Mouse (Mus musculus) stomach, postnatal 0 days (tissue): Measurements from ENCODE around the gene Ssu2. TPM values are rescaled to one million over a fixed set of nuclear protein-coding genes. Genes with fewer than 3 reads are reported as not detected.

Experiments used
- ATAC-seq: fragments of 200-750 bp; cut with Nextera tagmentation; 2 replicates; pipeline ENCODE4 v1.8.0; 2017; ENCODE audit not compliant: low FRiP score, low TSS enrichment
- DNase-seq: peaks from one replicate; pipeline ENCODE4 v3.0.0-alpha.2; 2016; ENCODE audit warnings: low spot score
- H3K27ac ChIP-seq: fragments of 300-500 bp; sonication (generic); replicated peaks from 2 replicates; pipeline ENCODE4 v1.5.1; 2014; ENCODE audit warnings: mild to moderate bottlenecking, control low read depth
- H3K27me3 ChIP-seq: fragments of 300-500 bp; sonication (generic); 2 replicates; pipeline ENCODE4 v1.6.1; 2014; ENCODE audit warnings: low read length; ENCODE audit not compliant: control insufficient read depth, insufficient read depth
- H3K36me3 ChIP-seq: fragments of 300-500 bp; sonication (generic); 2 replicates; pipeline ENCODE4 v1.6.1; 2014; ENCODE audit warnings: low read length, mixed read lengths; ENCODE audit not compliant: control insufficient read depth, insufficient read depth
- H3K4me1 ChIP-seq: fragments of 300-500 bp; sonication (generic); replicated peaks from 2 replicates; pipeline ENCODE4 v1.6.1; 2014; ENCODE audit warnings: antibody characterized with exemption; ENCODE audit not compliant: control insufficient read depth, insufficient read depth
- H3K4me2 ChIP-seq: fragments of 300-500 bp; sonication (generic); replicated peaks from 2 replicates; pipeline ENCODE4 v1.6.1; 2014; ENCODE audit warnings: low read depth, mild to moderate bottlenecking, control low read depth, moderate library complexity
- H3K4me3 ChIP-seq: fragments of 300-500 bp; sonication (generic); 2 replicates; pipeline ENCODE4 v1.5.1; 2014; ENCODE audit warnings: low read depth, low read length, control low read depth
- H3K9ac ChIP-seq: fragments of 300-500 bp; sonication (generic); 2 replicates; pipeline ENCODE4 v1.6.1; 2014; ENCODE audit warnings: mild to moderate bottlenecking, low read length, control low read depth, mixed read lengths
- H3K9me3 ChIP-seq: fragments of 300-500 bp; sonication (generic); 2 replicates; pipeline ENCODE4 v1.6.1; 2016; ENCODE audit warnings: low read length; ENCODE audit not compliant: control insufficient read depth
- CTCF ChIP-seq: IDR thresholded peaks from 2 replicates; pipeline ENCODE4 v1.5.1; 2016; ENCODE audit warnings: antibody characterized with exemption, low read depth, mild to moderate bottlenecking, moderate library complexity
- EP300 ChIP-seq: optimal IDR thresholded peaks from 2 replicates; pipeline ENCODE3; 2016; ENCODE audit warnings: antibody characterized with exemption
- WGBS: fragments of 180-500 bp; shearing (Covaris S2); extraction: QIAGEN DNeasy Blood & Tissue Kit; methylation state at CpG from one replicate; pipeline ENCODE4 v1.1.7; 2014; 5-methylcytosine and 5-hydroxymethylcytosine counted together
- polyA plus RNA-seq: library from polyadenylated mRNA; unstranded; fragments of >200 nt; fragmentation: Nextera tagmentation; extraction: Ambion mirVana; gene quantifications from 2 replicates; pipeline ENCODE4 v1.2.1, GENCODE M21; 2015

Gene Ssu2
- polyA plus RNA-seq, 1 experiment from 2014 or later = 2.7 TPM

GRCm38 (mm10) chr6:112333930-112334329 is 53.9 kb downstream of the Ssu2 start:
- Histone ChIP-seq H3K9me3 (no peaks in the 10 kb centered on the region), H3K36me3 (no peaks in the 10 kb centered on the region), H3K9ac (no peak overlapping the region), H3K4me3 (no peak overlapping the region), H3K4me1 (no peaks in the 10 kb centered on the region), H3K4me2 (no peak overlapping the region), H3K27ac (no peak overlapping the region), H3K27me3 (no peaks in the 10 kb centered on the region)
- no peak for ATAC-seq
- TF ChIP-seq CTCF (no peak), EP300 (no peak)
- no peak for DNase-seq
- 69% methylated on average over 5 of the region's 5 CpGs for WGBS

GRCm38 (mm10) chr6:112331223-112331598 is 56.6 kb downstream of the Ssu2 start:
- 59% methylated on average over 6 of the region's 6 CpGs for WGBS
- TF ChIP-seq EP300 = no peak
- no peak for TF ChIP-seq CTCF
- no peak for ATAC-seq

GRCm38 (mm10) chr6:112330520-112331222 is 57.2 kb downstream of the Ssu2 start:
- no peak for ATAC-seq
- H3K4me3 ChIP-seq = no peak overlapping the region
- 83% methylated on average over 5 of the region's 5 CpGs for WGBS
- no peaks in the 10 kb centered on the region for H3K9me3 ChIP-seq
- H3K36me3 ChIP-seq = no peaks in the 10 kb centered on the region
- H3K27me3 ChIP-seq = no peaks in the 10 kb centered on the region
- no peak for TF ChIP-seq EP300
- no peak for TF ChIP-seq CTCF
- no peak overlapping the region for H3K9ac ChIP-seq
- H3K27ac ChIP-seq = no peak overlapping the region
- DNase-seq = no peak
- no peaks in the 10 kb centered on the region for H3K4me1 ChIP-seq
- H3K4me2 ChIP-seq = no peak overlapping the region

More at GRCm38 (mm10) chr6:112331223-112331598, 56.6 kb downstream of the Ssu2 start:
- Histone ChIP-seq H3K4me1 (no peaks in the 10 kb centered on the region), H3K9ac (no peak overlapping the region), H3K9me3 (no peaks in the 10 kb centered on the region), H3K4me2 (no peak overlapping the region), H3K36me3 (no peaks in the 10 kb centered on the region), H3K4me3 (no peak overlapping the region), H3K27me3 (no peaks in the 10 kb centered on the region), H3K27ac (no peak overlapping the region)
- DNase-seq = no peak

- H3K27me3 ChIP-seq = no peaks in the 10 kb centered on the region
- DNase-seq (no peak), ATAC-seq (no peak)
- H3K27ac ChIP-seq = no peak overlapping the region
- WGBS = 63% methylated on average over 5 of the region's 5 CpGs
- no peak for TF ChIP-seq EP300
- TF ChIP-seq CTCF = no peak
- no peaks in the 10 kb centered on the region for H3K9me3 ChIP-seq
- H3K9ac ChIP-seq = no peak overlapping the region
- no peak overlapping the region for H3K4me3 ChIP-seq
- no peaks in the 10 kb centered on the region for H3K4me1 ChIP-seq
- no peak overlapping the region for H3K4me2 ChIP-seq
- H3K36me3 ChIP-seq = no peaks in the 10 kb centered on the region
Measured at GRCm38 (mm10) chr6:112327793-112328192, 60.0 kb downstream of the Ssu2 start.

GRCm38 (mm10) chr6:112325213-112325612 is 62.6 kb downstream of the Ssu2 start:
- H3K36me3 ChIP-seq = no peaks in the 10 kb centered on the region
- no peaks in the 10 kb centered on the region for H3K9me3 ChIP-seq
- TF ChIP-seq CTCF (no peak), EP300 (no peak)
- 68% methylated on average over 3 of the region's 3 CpGs for WGBS
- no peak overlapping the region for H3K4me2 ChIP-seq
- no peak overlapping the region for H3K4me3 ChIP-seq
- DNase-seq = no peak
- H3K27ac ChIP-seq = no peak overlapping the region
- ATAC-seq = no peak
- H3K9ac ChIP-seq = no peak overlapping the region
- no peaks in the 10 kb centered on the region for H3K27me3 ChIP-seq
- no peaks in the 10 kb centered on the region for H3K4me1 ChIP-seq

GRCm38 (mm10) chr6:112322916-112323315 is 64.9 kb downstream of the Ssu2 start:
- H3K4me3 ChIP-seq = no peak overlapping the region
- no peak overlapping the region for H3K27ac ChIP-seq
- TF ChIP-seq EP300 = no peak
- no peak overlapping the region for H3K4me2 ChIP-seq
- ATAC-seq (no peak), DNase-seq (no peak)
- no peaks in the 10 kb centered on the region for H3K9me3 ChIP-seq
- H3K36me3 ChIP-seq = no peaks in the 10 kb centered on the region
- H3K9ac ChIP-seq = no peak overlapping the region
- H3K4me1 ChIP-seq = no peaks in the 10 kb centered on the region
- no peaks in the 10 kb centered on the region for H3K27me3 ChIP-seq
- WGBS = 72% methylated on average over 5 of the region's 5 CpGs
